In genomic region chr7:131670586-131670985, GRCm38 (mm10) we compare ENCODE assay signal across 25 mouse cellular contexts.
"Had no signal": no experiment of that assay in that cellular context is flagged by ENCODE, and none has a peak within 500 bp of the region (broad histone marks: within the 10 kb centered on the region; RNA-seq: fewer than 3 reads in every experiment).

No protein-coding gene starts in this region.

- H3K27ac ChIP-seq: liver, embryonic 15.5 days; lung, embryonic 15.5 days; macrophage; midbrain, embryonic 10.5 days; midbrain, embryonic 12.5 days; neural tube, embryonic 13.5 days; neural tube, embryonic 15.5 days; stomach, embryonic 15.5 days; stomach, postnatal 0 days had no signal

- H3K27me3 ChIP-seq: liver, embryonic 15.5 days; lung, embryonic 15.5 days; midbrain, embryonic 12.5 days; stomach, embryonic 15.5 days had no signal

- H3K4me1 ChIP-seq: liver, embryonic 15.5 days; lung, embryonic 15.5 days; megakaryocyte, embryonic 14.5 days; midbrain, embryonic 12.5 days; stomach, embryonic 15.5 days had no signal

- H3K4me3 ChIP-seq: liver, embryonic 15.5 days; lung, embryonic 15.5 days; megakaryocyte, embryonic 14.5 days; midbrain, embryonic 10.5 days; midbrain, embryonic 12.5 days; myocyte; neural tube, embryonic 13.5 days; neural tube, embryonic 15.5 days; stomach, embryonic 15.5 days had no signal

- H3K4me2 ChIP-seq: liver, embryonic 15.5 days; lung, embryonic 15.5 days; midbrain, embryonic 12.5 days; neural tube, embryonic 13.5 days; neural tube, embryonic 15.5 days; stomach, embryonic 15.5 days had no signal

- DNase-seq: liver, postnatal 0 days; lung, adult 2 months; lung, postnatal 14 days; lung, postnatal 36 days; midbrain, embryonic 14.5 days; right cerebral cortex, adult 18-20 months; right cerebral cortex, postnatal 25 days; right cerebral cortex, postnatal 4 days; spleen, adult 18-20 months; thymus, adult 2 months; thymus, postnatal 25 days; thymus, postnatal 4 days had no signal

- H3K36me3 ChIP-seq: liver, embryonic 15.5 days; lung, embryonic 15.5 days; midbrain, embryonic 10.5 days; midbrain, embryonic 12.5 days; neural tube, embryonic 13.5 days; neural tube, embryonic 15.5 days; stomach, embryonic 15.5 days had no signal

- H3K9me3 ChIP-seq: liver, embryonic 15.5 days; lung, embryonic 15.5 days; midbrain, embryonic 10.5 days; midbrain, embryonic 12.5 days; neural tube, embryonic 13.5 days; neural tube, embryonic 15.5 days; stomach, embryonic 15.5 days had no signal

- ATAC-seq: liver, postnatal 0 days; lung, postnatal 0 days; midbrain, embryonic 16.5 days had no signal

- H3K9ac ChIP-seq: liver, embryonic 15.5 days; liver, postnatal 0 days; lung, embryonic 15.5 days; midbrain, embryonic 12.5 days; neural tube, embryonic 13.5 days; neural tube, embryonic 15.5 days; stomach, embryonic 15.5 days had no signal
